Mouse (Mus musculus) midbrain, embryonic 16.5 days (tissue): ENCODE measurements around the gene Mctp1. TPM values are rescaled to one million over a fixed set of nuclear protein-coding genes. Genes with fewer than 3 reads are reported as not detected.

Experiments
- ATAC-seq: fragments of 200-750 bp; cut with Nextera tagmentation; 2 replicates; pipeline ENCODE4 v1.8.0; 2017; ENCODE audit warnings: moderate TSS enrichment
- H3K27ac ChIP-seq: fragments of 300-500 bp; sonication (generic); 2 replicates; pipeline ENCODE4 v1.5.1; 2014; ENCODE audit warnings: mild to moderate bottlenecking, low read length, mixed read lengths
- H3K27me3 ChIP-seq: fragments of 300-500 bp; sonication (generic); 2 replicates; pipeline ENCODE4 v1.6.1; 2014; ENCODE audit warnings: low read depth, low read length, mixed read lengths; ENCODE audit not compliant: control insufficient read depth, insufficient read depth
- H3K36me3 ChIP-seq: fragments of 300-500 bp; sonication (generic); 2 replicates; pipeline ENCODE4 v1.6.1; 2014; ENCODE audit warnings: mild to moderate bottlenecking, low read length, moderate library complexity, mixed read lengths; ENCODE audit not compliant: control insufficient read depth, insufficient read depth
- H3K4me1 ChIP-seq: fragments of 300-500 bp; sonication (generic); 2 replicates; pipeline ENCODE4 v1.6.1; 2014; ENCODE audit warnings: mild to moderate bottlenecking, low read length, mixed read lengths; ENCODE audit not compliant: control insufficient read depth, insufficient read depth
- H3K4me2 ChIP-seq: fragments of 300-500 bp; sonication (generic); 2 replicates; pipeline ENCODE4 v1.6.1; 2014; ENCODE audit warnings: mild to moderate bottlenecking, low read length, mixed read lengths
- H3K4me3 ChIP-seq: fragments of 300-500 bp; sonication (generic); 2 replicates; pipeline ENCODE4 v1.5.1; 2014; ENCODE audit warnings: low read depth, mild to moderate bottlenecking, low read length, moderate library complexity, mixed read lengths
- H3K9ac ChIP-seq: fragments of 300-500 bp; sonication (generic); 2 replicates; pipeline ENCODE4 v1.6.1; 2014; ENCODE audit warnings: low read depth, low read length, mixed read lengths
- H3K9me3 ChIP-seq: fragments of 300-500 bp; sonication (generic); replicated peaks from 2 replicates; pipeline ENCODE4 v1.6.1; 2014; ENCODE audit warnings: mild to moderate bottlenecking, low read length, mixed read lengths; ENCODE audit not compliant: control insufficient read depth, poor library complexity, severe bottlenecking
- WGBS: fragments of 180-500 bp; shearing (Covaris S2); extraction: QIAGEN DNeasy Blood & Tissue Kit; methylation state at CpG from one replicate; pipeline ENCODE4 v1.1.7; 2014; 5-methylcytosine and 5-hydroxymethylcytosine counted together
- polyA plus RNA-seq: library from polyadenylated mRNA; unstranded; fragments of >200 nt; fragmentation: Nextera tagmentation; extraction: Ambion mirVana; gene quantifications from 2 replicates; pipeline ENCODE4 v1.2.1, GENCODE M21; 2015

Mctp1 gene
- polyA plus RNA-seq, 1 experiment from 2014 or later: 3.6 TPM

DNA sequence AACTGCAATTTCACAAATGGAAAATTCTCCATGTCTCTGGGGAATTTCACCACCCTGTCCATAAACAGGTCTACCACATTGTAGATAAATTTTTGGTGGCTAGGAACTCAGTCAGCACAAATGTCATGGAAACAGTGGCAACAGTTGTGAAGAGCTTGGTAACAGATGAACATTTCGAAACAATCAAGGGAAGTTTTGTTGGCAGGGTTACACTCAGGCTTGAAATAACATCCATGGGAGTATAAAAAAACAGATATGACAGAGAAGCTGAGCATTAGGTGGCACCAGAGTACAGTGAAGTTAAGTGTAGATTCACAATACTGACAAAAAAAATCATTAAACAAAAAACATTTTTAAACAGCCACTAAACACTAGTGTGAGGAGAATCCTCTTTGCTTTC is 26.3 kb downstream of the Mctp1 start:
- Histone ChIP-seq H3K4me3 (no peak overlapping the region), H3K4me2 (no peak overlapping the region), H3K9ac (no peak overlapping the region), H3K27ac (no peak overlapping the region), H3K4me1 (no peaks in the 10 kb centered on the region), H3K27me3 (no peaks in the 10 kb centered on the region), H3K9me3 (no peaks in the 10 kb centered on the region), H3K36me3 (no peaks in the 10 kb centered on the region)
- WGBS: 89% methylated on average over 1 of the region's 1 CpGs
- no peak for ATAC-seq

DNA sequence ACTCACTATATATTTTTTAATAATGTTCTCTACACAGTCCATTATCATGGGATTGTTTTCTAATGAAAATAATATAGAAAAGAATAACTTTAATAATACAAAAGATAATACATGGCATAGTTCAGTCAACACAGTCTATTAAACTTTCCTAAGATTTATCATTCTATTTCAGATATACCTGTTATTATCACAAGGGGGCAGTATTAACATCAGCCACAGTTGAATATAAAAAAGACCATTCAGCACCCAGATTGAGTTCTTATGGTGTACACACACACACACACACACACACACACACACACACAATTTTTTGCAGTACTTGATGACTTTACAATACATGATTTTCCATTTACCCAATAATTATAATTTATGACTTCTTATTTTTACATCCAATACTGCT is 31.0 kb downstream of the Mctp1 start:
- Histone ChIP-seq H3K4me2 (no peak overlapping the region), H3K9ac (no peak overlapping the region)
- no peak for ATAC-seq

DNA sequence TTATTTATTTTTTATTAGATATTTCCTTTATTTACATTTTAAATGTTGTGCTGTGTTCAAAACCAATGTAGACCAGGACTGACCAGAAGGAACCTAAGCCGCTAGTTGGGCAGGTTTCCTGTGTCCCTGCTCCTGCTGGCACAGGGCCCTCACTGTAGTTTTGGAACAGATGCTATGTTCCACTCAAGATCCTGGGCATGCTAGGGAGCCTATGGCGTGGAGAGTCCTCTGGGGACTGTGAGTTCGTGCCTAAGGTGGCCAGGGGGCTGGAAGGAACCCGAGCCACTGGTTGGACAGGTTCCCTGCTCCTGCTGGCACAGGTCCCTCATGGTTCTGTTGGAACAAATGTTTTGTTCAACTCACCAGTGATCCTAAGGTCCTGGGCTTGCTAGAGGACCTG is 35.8 kb downstream of the Mctp1 start:
- no peaks in the 10 kb centered on the region for H3K27me3 ChIP-seq

More for the DNA sequence above, 31.0 kb downstream of the Mctp1 start:
- Histone ChIP-seq H3K27ac (no peak overlapping the region), H3K27me3 (no peaks in the 10 kb centered on the region), H3K9me3 (no peaks in the 10 kb centered on the region), H3K4me3 (no peak overlapping the region), H3K4me1 (no peaks in the 10 kb centered on the region), H3K36me3 (no peaks in the 10 kb centered on the region)

DNA sequence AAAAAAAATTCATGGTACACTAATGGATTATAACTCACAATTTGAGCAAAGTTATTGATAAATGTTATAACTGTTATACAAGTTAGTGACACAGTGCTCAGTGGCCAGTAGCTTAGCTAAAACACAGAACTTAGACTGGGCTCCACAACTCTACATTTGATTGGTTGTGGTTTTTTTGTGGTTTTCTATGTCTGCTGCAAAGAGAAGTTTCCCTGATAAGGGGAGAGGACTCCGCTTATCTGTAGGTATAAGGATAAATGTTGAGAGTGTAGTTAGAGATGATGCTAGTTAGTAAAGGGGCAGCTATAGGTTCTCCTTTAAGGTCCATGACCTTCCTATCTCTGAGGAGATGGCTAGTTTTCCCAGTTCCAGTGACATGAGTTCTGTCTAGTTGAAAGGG is 36.7 kb downstream of the Mctp1 start:
- Histone ChIP-seq H3K4me1 (no peaks in the 10 kb centered on the region), H3K27me3 (no peaks in the 10 kb centered on the region), H3K9me3 (no peaks in the 10 kb centered on the region), H3K4me3 (no peak overlapping the region), H3K27ac (no peak overlapping the region), H3K36me3 (no peaks in the 10 kb centered on the region), H3K4me2 (no peak overlapping the region), H3K9ac (no peak overlapping the region)
- 97% methylated on average over 1 of the region's 1 CpGs for WGBS
- ATAC-seq: no peak

More for the DNA sequence above, 35.8 kb downstream of the Mctp1 start:
- Histone ChIP-seq H3K27ac (no peak overlapping the region), H3K36me3 (no peaks in the 10 kb centered on the region), H3K9ac (no peak overlapping the region), H3K4me2 (no peak overlapping the region), H3K4me1 (no peaks in the 10 kb centered on the region), H3K4me3 (no peak overlapping the region), H3K9me3 (no peaks in the 10 kb centered on the region)
- ATAC-seq: no peak
- WGBS: 76% methylated on average over 4 of the region's 4 CpGs

DNA sequence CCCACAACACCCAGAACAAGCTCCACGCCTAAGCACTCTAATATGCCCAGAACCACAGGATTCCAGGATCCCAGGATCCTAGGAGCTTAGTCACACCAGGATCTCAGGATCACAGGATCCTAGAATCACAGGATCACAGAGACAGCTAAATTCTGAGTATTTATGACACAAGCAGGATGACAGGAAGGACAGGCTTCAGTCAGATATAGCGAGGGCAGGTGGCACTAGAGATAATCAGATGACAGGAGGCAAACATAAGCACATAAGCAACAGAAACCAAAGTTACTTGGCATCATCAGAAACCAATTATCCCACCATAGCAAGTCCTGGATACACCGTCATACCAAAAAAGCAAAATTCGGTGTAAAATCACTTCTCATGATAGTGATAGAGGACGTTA is 37.8 kb downstream of the Mctp1 start:
- ATAC-seq: no peak
- no peak overlapping the region for H3K27ac ChIP-seq
- H3K27me3 ChIP-seq: no peaks in the 10 kb centered on the region
- no peaks in the 10 kb centered on the region for H3K9me3 ChIP-seq
- WGBS: 89% methylated on average over 5 of the region's 5 CpGs
- no peaks in the 10 kb centered on the region for H3K36me3 ChIP-seq
- no peak overlapping the region for H3K4me3 ChIP-seq
- H3K4me2 ChIP-seq: no peak overlapping the region
- H3K9ac ChIP-seq: no peak overlapping the region
- H3K4me1 ChIP-seq: no peaks in the 10 kb centered on the region

DNA sequence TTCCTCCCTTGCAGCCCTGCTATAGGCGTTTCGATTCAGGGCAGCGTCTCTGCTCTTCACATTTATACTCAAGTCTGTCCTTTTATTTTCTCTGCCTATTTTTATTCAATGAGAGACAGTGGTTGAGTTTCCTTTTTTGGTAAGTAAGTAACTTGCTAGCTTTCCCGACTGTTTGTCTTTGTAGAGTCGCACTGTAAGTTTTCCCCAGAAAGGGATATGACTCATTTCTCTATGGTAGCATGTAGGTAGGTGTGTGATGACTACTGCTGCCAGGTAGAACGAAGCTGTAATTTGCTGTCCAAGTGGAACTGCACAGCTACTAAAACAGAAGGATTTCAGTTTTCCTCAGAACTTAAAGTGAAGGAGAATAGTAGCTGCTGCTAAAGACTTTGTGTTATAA is 45.1 kb downstream of the Mctp1 start:
- 80% methylated on average over 6 of the region's 6 CpGs for WGBS
- Histone ChIP-seq H3K4me3 (no peak overlapping the region), H3K27ac (no peak overlapping the region), H3K4me2 (no peak overlapping the region), H3K36me3 (no peaks in the 10 kb centered on the region), H3K9ac (no peak overlapping the region), H3K9me3 (no peaks in the 10 kb centered on the region), H3K27me3 (no peaks in the 10 kb centered on the region), H3K4me1 (no peaks in the 10 kb centered on the region)
- ATAC-seq: no peak

DNA sequence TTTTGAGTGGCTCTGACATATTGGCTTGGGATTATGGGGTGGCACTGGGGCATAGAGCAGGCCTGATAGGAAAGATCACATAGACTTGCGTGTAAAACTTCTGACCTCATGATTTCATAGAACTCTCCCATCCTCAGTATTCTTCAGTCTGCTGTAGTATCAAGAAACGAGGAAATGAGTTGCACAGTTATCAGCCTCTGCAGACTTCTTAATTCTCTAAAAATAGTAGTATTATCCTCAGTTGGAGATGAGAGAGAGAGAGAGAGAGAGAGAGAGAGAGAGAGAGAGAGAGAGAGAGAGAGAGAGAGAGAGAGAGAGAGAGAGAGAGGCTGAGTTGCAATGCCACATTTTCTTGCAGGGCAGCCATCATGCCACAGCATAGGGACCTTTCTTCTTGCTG is 45.6 kb downstream of the Mctp1 start:
- H3K4me1 ChIP-seq: no peaks in the 10 kb centered on the region
- H3K4me2 ChIP-seq: no peak overlapping the region
- no peak overlapping the region for H3K9ac ChIP-seq
- 82% methylated on average over 2 of the region's 2 CpGs for WGBS
- no peak overlapping the region for H3K4me3 ChIP-seq
- no peak overlapping the region for H3K27ac ChIP-seq
- no peaks in the 10 kb centered on the region for H3K9me3 ChIP-seq
- no peak for ATAC-seq
- no peaks in the 10 kb centered on the region for H3K27me3 ChIP-seq
- no peaks in the 10 kb centered on the region for H3K36me3 ChIP-seq

DNA sequence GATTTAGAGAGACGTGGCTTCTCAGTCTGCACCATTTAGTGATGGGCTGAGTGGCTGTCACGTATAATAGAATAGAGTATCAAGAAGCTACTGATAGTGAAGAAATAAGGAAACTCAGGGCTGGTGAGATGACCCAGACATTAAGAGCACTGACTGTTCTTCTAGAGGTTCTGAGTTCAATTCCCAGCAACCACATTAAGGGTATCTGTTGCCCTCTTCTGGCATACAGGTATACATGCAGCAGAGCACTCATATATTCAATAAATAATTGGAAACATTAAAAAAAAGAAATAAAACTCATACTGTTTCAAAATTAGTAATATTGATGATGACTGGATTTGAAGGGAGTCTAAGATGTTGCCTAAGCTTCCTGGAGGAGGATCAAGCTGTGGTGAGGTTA is 47.6 kb downstream of the Mctp1 start:
- Histone ChIP-seq H3K4me2 (no peak overlapping the region), H3K4me1 (no peaks in the 10 kb centered on the region), H3K4me3 (no peak overlapping the region), H3K9me3 (no peaks in the 10 kb centered on the region), H3K27ac (no peak overlapping the region), H3K27me3 (no peaks in the 10 kb centered on the region), H3K9ac (no peak overlapping the region), H3K36me3 (no peaks in the 10 kb centered on the region)
- no peak for ATAC-seq
- 82% methylated on average over 2 of the region's 2 CpGs for WGBS

DNA sequence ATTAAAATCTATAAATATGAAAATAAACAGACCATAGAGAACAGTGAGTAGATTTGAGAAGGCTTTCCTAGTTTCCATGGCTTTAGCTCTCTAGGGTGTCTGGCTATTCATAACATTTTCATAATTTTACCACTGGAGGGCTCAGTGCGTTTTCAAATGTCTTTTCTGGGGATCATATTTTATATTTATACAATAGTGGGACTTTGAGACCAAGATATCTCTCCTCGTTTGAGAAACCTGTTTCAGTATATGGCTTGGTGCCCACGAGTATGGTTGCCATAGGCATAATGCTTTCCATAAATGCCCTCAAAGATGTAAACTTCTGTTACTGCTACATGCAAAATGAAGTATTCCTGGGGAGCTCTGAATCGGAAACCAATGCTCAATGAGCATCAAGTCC is 49.1 kb downstream of the Mctp1 start:
- H3K4me2 ChIP-seq: no peak overlapping the region
- no peak overlapping the region for H3K4me3 ChIP-seq
- H3K9ac ChIP-seq: no peak overlapping the region
- ATAC-seq: no peak
- no peak overlapping the region for H3K27ac ChIP-seq
- no peaks in the 10 kb centered on the region for H3K27me3 ChIP-seq
- WGBS: 79% methylated on average over 4 of the region's 4 CpGs
- no peaks in the 10 kb centered on the region for H3K9me3 ChIP-seq
- H3K36me3 ChIP-seq: no peaks in the 10 kb centered on the region
- H3K4me1 ChIP-seq: no peaks in the 10 kb centered on the region

DNA sequence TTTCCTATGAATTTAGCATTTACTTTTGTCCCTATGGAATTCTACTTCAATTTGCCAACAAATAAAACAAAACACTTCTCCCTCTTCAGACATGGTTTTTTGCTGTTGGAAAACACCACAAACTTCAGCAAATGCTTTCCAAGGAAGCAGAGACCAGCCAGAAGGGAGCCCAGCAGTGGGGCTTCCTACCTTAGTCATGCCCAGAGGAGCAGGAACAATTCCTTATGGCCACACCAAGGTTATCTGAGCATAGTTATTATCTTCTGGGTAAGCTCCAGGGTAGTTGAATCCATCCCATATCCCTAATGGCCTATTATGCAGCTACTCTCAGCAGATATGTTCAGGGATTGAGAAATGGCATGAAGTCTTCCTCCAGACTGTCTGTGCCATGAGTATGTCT is 52.1 kb downstream of the Mctp1 start:
- Histone ChIP-seq H3K4me1 (no peaks in the 10 kb centered on the region), H3K27me3 (no peaks in the 10 kb centered on the region), H3K36me3 (no peaks in the 10 kb centered on the region), H3K27ac (no peak overlapping the region), H3K4me2 (no peak overlapping the region), H3K4me3 (no peak overlapping the region), H3K9me3 (no peaks in the 10 kb centered on the region), H3K9ac (no peak overlapping the region)
- ATAC-seq: no peak
